9 mouse cellular contexts compared by ENCODE assay signal in the genomic region with DNA sequence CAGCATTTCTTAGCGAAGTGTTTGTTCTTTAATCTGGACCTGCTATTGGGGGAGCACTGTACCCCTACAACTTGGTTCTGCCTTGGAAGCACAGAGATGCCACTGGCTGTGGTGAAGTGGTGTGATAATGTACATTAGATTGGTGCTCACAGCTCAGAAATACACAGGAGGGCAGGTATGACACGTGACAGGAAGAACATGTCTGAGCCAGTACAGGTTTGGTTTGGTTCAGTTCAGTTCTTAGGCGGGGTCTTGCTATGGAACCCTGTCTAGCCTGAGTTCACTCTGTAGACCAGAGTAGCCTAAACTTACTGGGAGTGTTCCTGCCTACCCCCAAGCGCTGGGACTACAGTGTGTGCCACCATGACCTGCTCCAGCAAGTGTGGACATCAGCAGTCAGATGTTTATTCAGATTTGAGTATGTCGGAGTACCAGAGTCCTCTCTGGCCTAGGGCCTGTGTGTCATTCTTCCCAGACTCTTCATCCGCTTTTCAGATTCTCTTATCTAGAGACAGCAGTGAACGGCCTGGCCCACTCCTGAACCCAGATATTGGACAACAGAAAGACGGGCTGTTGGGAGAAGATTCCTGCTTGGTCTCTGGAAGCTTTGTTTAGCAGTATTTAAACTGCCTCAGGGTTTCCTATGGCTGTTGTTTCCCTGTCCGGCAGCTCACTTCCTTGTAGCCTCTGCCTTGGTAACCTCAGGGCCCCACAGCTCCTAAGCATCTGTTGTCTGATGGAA. TPM values are rescaled to one million over a fixed set of nuclear protein-coding genes. Genes with fewer than 3 reads are reported as not detected.
A peak's percentile ranks its signal among the peaks of the same experiment; 100 is the strongest.
DNase-seq lines count a peak whose midpoint lies in the region; ATAC-seq and TF ChIP-seq lines count a peak whose summit lies in the region.
"Had no signal": no experiment of that assay in that cellular context is flagged by ENCODE, and none has a peak within 500 bp of the region (broad histone marks: within the 10 kb centered on the region; RNA-seq: fewer than 3 reads in every experiment).

No protein-coding gene starts in this region.

- 87% methylated on average over 9 of the region's 9 CpGs for WGBS in hindbrain, embryonic 14.5 days
- WGBS in hindbrain, embryonic 12.5 days: 86% methylated on average over 9 of the region's 9 CpGs

- no peaks in the 10 kb centered on the region for H3K36me3 ChIP-seq in hindbrain, embryonic 14.5 days (replicated peaks; ENCODE audit: control insufficient read depth, insufficient read depth)
- H3K36me3 ChIP-seq in hindbrain, embryonic 12.5 days: no peaks in the 10 kb centered on the region
- peaks cover 39% of the 10 kb centered on the region for H3K36me3 ChIP-seq in E14TG2a.4 (ENCODE audit: insufficient read depth, low read length)

- no peak overlapping the region for H3K4me3 ChIP-seq in hindbrain, embryonic 14.5 days (replicated peaks; ENCODE audit: low read length)
- H3K4me3 ChIP-seq in hindbrain, embryonic 12.5 days: no peak overlapping the region
- H3K4me3 ChIP-seq in E14TG2a.4 (replicated peaks; ENCODE audit: low read length): peak overlapping the region; percentile 97

- H3K9ac ChIP-seq in hindbrain, embryonic 14.5 days: 0 out of 2 replicates have a peak overlapping the region, but pooled peaks have one; percentile 96
- no peak overlapping the region for H3K9ac ChIP-seq in hindbrain, embryonic 12.5 days

- H3K9me3 ChIP-seq in hindbrain, embryonic 14.5 days (ENCODE audit: control insufficient read depth, low read length): no peaks in the 10 kb centered on the region
- no peaks in the 10 kb centered on the region for H3K9me3 ChIP-seq in hindbrain, embryonic 12.5 days (replicated peaks)
- H3K9me3 ChIP-seq in E14TG2a.4 (ENCODE audit: low read length): no peaks in the 10 kb centered on the region
- H3K9me3 ChIP-seq: forebrain, embryonic 10.5 days had no signal

- H3K4me1 ChIP-seq in hindbrain, embryonic 14.5 days (replicated peaks; ENCODE audit: control insufficient read depth, insufficient read depth, low read length): peaks cover 14% of the 10 kb centered on the region
- peaks cover 14% of the 10 kb centered on the region for H3K4me1 ChIP-seq in hindbrain, embryonic 12.5 days
- H3K4me1 ChIP-seq in E14TG2a.4 (replicated peaks; ENCODE audit: low read depth, low read length): peaks cover 73% of the 10 kb centered on the region

- TF ChIP-seq CTCF in E14TG2a.4 (conservative IDR thresholded peaks at IDR 0.05; ENCODE audit: low read length): no peak

- H3K4me2 ChIP-seq in hindbrain, embryonic 14.5 days (replicated peaks): no peak overlapping the region
- H3K4me2 ChIP-seq in hindbrain, embryonic 12.5 days (replicated peaks): no peak overlapping the region

- DNase-seq in hindbrain, embryonic 14.5 days (ENCODE audit: low spot score): no peak
- DNase-seq in CD4-positive helper T cell, adult 2 months (ENCODE audit: low read depth, low spot score): peak; percentile 16
- DNase-seq in liver: peak; percentile 65
- DNase-seq in testis, postnatal 10 days (ENCODE audit: low spot score): no peak
- DNase-seq: kidney, adult 9 months had no signal

- no peak for ATAC-seq in hindbrain, embryonic 14.5 days (ENCODE audit: low FRiP score)
- ATAC-seq in hindbrain, embryonic 12.5 days (ENCODE audit: low FRiP score): no peak
- ATAC-seq in granulocyte monocyte progenitor cell, adult 5-6 weeks (replicated peaks; ENCODE audit: poor library complexity, severe bottlenecking): no peak

- no peaks in the 10 kb centered on the region for H3K27me3 ChIP-seq in hindbrain, embryonic 14.5 days (ENCODE audit: control insufficient read depth, insufficient read depth, low read length)
- no peaks in the 10 kb centered on the region for H3K27me3 ChIP-seq in hindbrain, embryonic 12.5 days
- no peaks in the 10 kb centered on the region for H3K27me3 ChIP-seq in E14TG2a.4 (ENCODE audit: insufficient read depth, low read length)

- H3K27ac ChIP-seq in hindbrain, embryonic 14.5 days: no peak overlapping the region
- H3K27ac ChIP-seq in hindbrain, embryonic 12.5 days: no peak overlapping the region
- H3K27ac ChIP-seq: forebrain, embryonic 10.5 days had no signal

RNA-seq across cellular contexts. Expression of gene Atmin, which starts 2.1 kb away (rescaled TPM):
- polyA plus RNA-seq in hindbrain, embryonic 14.5 days (2014; fragmentation: Nextera tagmentation; extraction: Ambion mirVana): 26.2 and 28.3 TPM in 2 replicates
- polyA plus RNA-seq in hindbrain, embryonic 12.5 days (2016; fragmentation: Nextera tagmentation; extraction: Ambion mirVana): 20.8 and 21.4 TPM in 2 replicates
- total RNA-seq in granulocyte monocyte progenitor cell, adult 5-6 weeks (2014; fragmentation: Nextera tagmentation): 9.8 and 10.8 TPM in 2 replicates
- total RNA-seq in granulocyte monocyte progenitor cell, adult 5-6 weeks (2017): 10.6 and 15.1 TPM in 2 replicates

RNA-seq across cellular contexts. Expression of gene Cenpn, which starts 23.8 kb away (rescaled TPM):
- 8.6 and 9.7 TPM in 2 replicates for polyA plus RNA-seq in hindbrain, embryonic 14.5 days (2014; fragmentation: Nextera tagmentation; extraction: Ambion mirVana)
- 23.8 and 26.0 TPM in 2 replicates for polyA plus RNA-seq in hindbrain, embryonic 12.5 days (2016; fragmentation: Nextera tagmentation; extraction: Ambion mirVana)
- 22.0 and 38.4 TPM in 2 replicates for total RNA-seq in granulocyte monocyte progenitor cell, adult 5-6 weeks (2014; fragmentation: Nextera tagmentation)
- 33.9 and 43.1 TPM in 2 replicates for total RNA-seq in granulocyte monocyte progenitor cell, adult 5-6 weeks (2017)

RNA-seq across cellular contexts. Expression of gene Cmc2, which starts 24.1 kb away (rescaled TPM):
- polyA plus RNA-seq in hindbrain, embryonic 14.5 days (2014; fragmentation: Nextera tagmentation; extraction: Ambion mirVana): 36.0 and 36.3 TPM in 2 replicates
- 53.9 and 59.5 TPM in 2 replicates for polyA plus RNA-seq in hindbrain, embryonic 12.5 days (2016; fragmentation: Nextera tagmentation; extraction: Ambion mirVana)
- total RNA-seq in granulocyte monocyte progenitor cell, adult 5-6 weeks (2014; fragmentation: Nextera tagmentation): 35.6 and 51.4 TPM in 2 replicates
- total RNA-seq in granulocyte monocyte progenitor cell, adult 5-6 weeks (2017): 50.7 and 58.2 TPM in 2 replicates

RNA-seq across cellular contexts. Expression of gene 1700030J22Rik, which starts 33.4 kb away (rescaled TPM):
- 5.5 and 6.1 TPM in 2 replicates for polyA plus RNA-seq in hindbrain, embryonic 14.5 days (2014; fragmentation: Nextera tagmentation; extraction: Ambion mirVana)
- 6.1 and 6.7 TPM in 2 replicates for polyA plus RNA-seq in hindbrain, embryonic 12.5 days (2016; fragmentation: Nextera tagmentation; extraction: Ambion mirVana)
- total RNA-seq in granulocyte monocyte progenitor cell, adult 5-6 weeks (2014; fragmentation: Nextera tagmentation): not detected in 2 replicates
- total RNA-seq in granulocyte monocyte progenitor cell, adult 5-6 weeks (2017): 0.82 TPM in 1 of 2 replicates, not detected in the other

RNA-seq across cellular contexts. Expression of gene Gcsh, which starts 48.0 kb away (rescaled TPM):
- 105 and 108 TPM in 2 replicates for polyA plus RNA-seq in hindbrain, embryonic 14.5 days (2014; fragmentation: Nextera tagmentation; extraction: Ambion mirVana)
- polyA plus RNA-seq in hindbrain, embryonic 12.5 days (2016; fragmentation: Nextera tagmentation; extraction: Ambion mirVana): 95.3 and 98.7 TPM in 2 replicates
- total RNA-seq in granulocyte monocyte progenitor cell, adult 5-6 weeks (2014; fragmentation: Nextera tagmentation): 56.4 and 61.5 TPM in 2 replicates
- total RNA-seq in granulocyte monocyte progenitor cell, adult 5-6 weeks (2017): 80.8 and 104 TPM in 2 replicates

Comparison
In these comparisons a context has a peak if more than half of its experiments do, and no peak if none do; other contexts are left out.
1. DNase-seq: peak in CD4-positive helper T cell, adult 2 months (single experiment) and liver (single experiment); none in hindbrain, embryonic 14.5 days (single experiment) and testis, postnatal 10 days (single experiment).